Mouse (Mus musculus): ENCODE data around the gene Sgta. TPM values are rescaled to one million over a fixed set of nuclear protein-coding genes. Genes with fewer than 3 reads are reported as not detected.

Sgta gene
- total and polyA plus RNA-seq, 3 experiments, result 198 to 554 (median 288) TPM

Small RNA genes within 50 kb of the gene (microRNA-seq; reads per million reads assigned to microRNA genes)
- gene Mir5615-1 (0 reads per million in 2 experiments), gene Mir5615-2 (0 reads per million in 2 experiments)

Other genes with a start within 250 kb of the Sgta start
- 10 to 100 TPM in 1 of 2 experiments, 1 to 10 TPM in 1; 2.3 to 18.5 TPM for gene Jsrp1, start 246.7 kb downstream of the Sgta start, total RNA-seq (2021)
- gene Jsrp1, start 246.7 kb downstream of the Sgta start, polyA plus RNA-seq (2012; rRNA removed), result 4.2 and 4.9 TPM in 2 replicates
- gene Oaz1, start 233.5 kb downstream of the Sgta start, total RNA-seq (2021), result 100 to 1,000 TPM; 780 to 923 TPM
- 1,168 and 1,414 TPM in 2 replicates for gene Oaz1, start 233.5 kb downstream of the Sgta start, polyA plus RNA-seq (2012; rRNA removed)
- 10 to 100 TPM in 1 of 2 experiments, 1 to 10 TPM in 1; 8.5 to 16.7 TPM for gene Lingo3, start 216.1 kb downstream of the Sgta start, total RNA-seq (2021)
- 13.8 and 18.7 TPM in 2 replicates for gene Lingo3, start 216.1 kb downstream of the Sgta start, polyA plus RNA-seq (2012; rRNA removed)
- 10 to 100 TPM; 22.3 to 36.2 TPM for gene Lsm7, start 205.0 kb downstream of the Sgta start, total RNA-seq (2021)
- 91.9 and 107 TPM in 2 replicates for gene Lsm7, start 205.0 kb downstream of the Sgta start, polyA plus RNA-seq (2012; rRNA removed)
- 10 to 100 TPM; 28.5 to 35.2 TPM for gene Sppl2b, start 204.9 kb downstream of the Sgta start, total RNA-seq (2021)
- gene Sppl2b, start 204.9 kb downstream of the Sgta start, polyA plus RNA-seq (2012; rRNA removed), result 114 and 116 TPM in 2 replicates
- not detected for gene Tmprss9, start 188.3 kb downstream of the Sgta start, total RNA-seq (2021)
- gene Tmprss9, start 188.3 kb downstream of the Sgta start, polyA plus RNA-seq (2012; rRNA removed), result 0.18 and 0.21 TPM in 2 replicates
- 100 to 1,000 TPM; 174 to 231 TPM for gene Timm13, start 159.2 kb downstream of the Sgta start, total RNA-seq (2021)
- gene Timm13, start 159.2 kb downstream of the Sgta start, polyA plus RNA-seq (2012; rRNA removed), result 236 and 243 TPM in 2 replicates
- 10 to 100 TPM; 10.8 to 11.4 TPM for gene Lmnb2, start 141.9 kb downstream of the Sgta start, total RNA-seq (2021)
- 16.2 and 17.9 TPM in 2 replicates for gene Lmnb2, start 141.9 kb downstream of the Sgta start, polyA plus RNA-seq (2012; rRNA removed)
- gene Gadd45b, start 130.1 kb downstream of the Sgta start, total RNA-seq (2021), result 10 to 100 TPM; 25.6 to 84.9 TPM
- gene Gadd45b, start 130.1 kb downstream of the Sgta start, polyA plus RNA-seq (2012; rRNA removed), result 37.6 and 50.8 TPM in 2 replicates
- 1 to 10 TPM; 5.4 to 9.2 TPM for gene Gng7, start 45.2 kb downstream of the Sgta start, total RNA-seq (2021)
- gene Gng7, start 45.2 kb downstream of the Sgta start, polyA plus RNA-seq (2012; rRNA removed), result 8.5 and 8.6 TPM in 2 replicates
- gene Diras1, start 34.5 kb downstream of the Sgta start, total RNA-seq (2021), result 1 to 10 TPM; 1.4 to 3.6 TPM
- 2.1 and 2.4 TPM in 2 replicates for gene Diras1, start 34.5 kb downstream of the Sgta start, polyA plus RNA-seq (2012; rRNA removed)
- gene Slc39a3, start 22.8 kb downstream of the Sgta start, total RNA-seq (2021), result 10 to 100 TPM; 50.9 to 53.0 TPM
- 121 and 154 TPM in 2 replicates for gene Slc39a3, start 22.8 kb downstream of the Sgta start, polyA plus RNA-seq (2012; rRNA removed)
- gene Thop1, start 9.9 kb upstream of the Sgta start, total RNA-seq (2021), result 10 to 100 TPM; 40.5 to 77.9 TPM
- gene Thop1, start 9.9 kb upstream of the Sgta start, polyA plus RNA-seq (2012; rRNA removed), result 75.0 and 95.7 TPM in 2 replicates
- gene Creb3l3, start 38.7 kb upstream of the Sgta start, total RNA-seq (2021), result under 1 TPM; 0.59 to 0.86 TPM
- gene Creb3l3, start 38.7 kb upstream of the Sgta start, polyA plus RNA-seq (2012; rRNA removed), result 0.39 and 0.89 TPM in 2 replicates
- 100 to 1,000 TPM; 157 to 185 TPM for gene Map2k2, start 45.7 kb upstream of the Sgta start, total RNA-seq (2021)
- 787 and 873 TPM in 2 replicates for gene Map2k2, start 45.7 kb upstream of the Sgta start, polyA plus RNA-seq (2012; rRNA removed)
- 10 to 100 TPM; 62.9 to 80.9 TPM for gene Zbtb7a, start 75.0 kb upstream of the Sgta start, total RNA-seq (2021)
- gene Zbtb7a, start 75.0 kb upstream of the Sgta start, polyA plus RNA-seq (2012; rRNA removed), result 150 and 158 TPM in 2 replicates
- gene Pias4, start 107.7 kb upstream of the Sgta start, total RNA-seq (2021), result 10 to 100 TPM; 27.3 to 29.8 TPM
- 41.4 and 48.6 TPM in 2 replicates for gene Pias4, start 107.7 kb upstream of the Sgta start, polyA plus RNA-seq (2012; rRNA removed)
- gene Eef2, start 116.5 kb upstream of the Sgta start, total RNA-seq (2021), result 1,000 to 10,000 TPM; 1,393 to 1,508 TPM
- 1,342 and 1,424 TPM in 2 replicates for gene Eef2, start 116.5 kb upstream of the Sgta start, polyA plus RNA-seq (2012; rRNA removed)
- gene Dapk3, start 122.8 kb upstream of the Sgta start, total RNA-seq (2021), result 10 to 100 TPM; 74.6 to 76.7 TPM
- 100 and 127 TPM in 2 replicates for gene Dapk3, start 122.8 kb upstream of the Sgta start, polyA plus RNA-seq (2012; rRNA removed)
- not detected for gene 4930442H23Rik, start 123.7 kb upstream of the Sgta start, total RNA-seq (2021)
- 0.12 TPM in 1 of 2 replicates, not detected in the other for gene 4930442H23Rik, start 123.7 kb upstream of the Sgta start, polyA plus RNA-seq (2012; rRNA removed)
- not detected for gene Nmrk2, start 141.9 kb upstream of the Sgta start, total RNA-seq (2021)
- not detected in 2 replicates for gene Nmrk2, start 141.9 kb upstream of the Sgta start, polyA plus RNA-seq (2012; rRNA removed)
- 1 to 10 TPM; 2.4 to 3.8 TPM for gene Atcay, start 170.7 kb upstream of the Sgta start, total RNA-seq (2021)
- gene Atcay, start 170.7 kb upstream of the Sgta start, polyA plus RNA-seq (2012; rRNA removed), result 1.4 and 1.6 TPM in 2 replicates
- 10 to 100 TPM; 12.6 to 14.1 TPM for gene Zfr2, start 173.0 kb upstream of the Sgta start, total RNA-seq (2021)
- 38.7 and 47.5 TPM in 2 replicates for gene Zfr2, start 173.0 kb upstream of the Sgta start, polyA plus RNA-seq (2012; rRNA removed)
- gene Matk, start 192.8 kb upstream of the Sgta start, total RNA-seq (2021), result under 1 TPM; 0.69 to 0.73 TPM
- 0.86 and 1.0 TPM in 2 replicates for gene Matk, start 192.8 kb upstream of the Sgta start, polyA plus RNA-seq (2012; rRNA removed)
- 100 to 1,000 TPM; 123 to 131 TPM for gene Mrpl54, start 206.8 kb upstream of the Sgta start, total RNA-seq (2021)
- 193 and 221 TPM in 2 replicates for gene Mrpl54, start 206.8 kb upstream of the Sgta start, polyA plus RNA-seq (2012; rRNA removed)
- 100 to 1,000 TPM in 1 of 2 experiments, 10 to 100 TPM in 1; 83.5 to 121 TPM for gene Apba3, start 206.8 kb upstream of the Sgta start, total RNA-seq (2021)
- 165 and 188 TPM in 2 replicates for gene Apba3, start 206.8 kb upstream of the Sgta start, polyA plus RNA-seq (2012; rRNA removed)
- under 1 TPM; 0.41 to 0.92 TPM for gene Tjp3, start 231.4 kb upstream of the Sgta start, total RNA-seq (2021)
- gene Tjp3, start 231.4 kb upstream of the Sgta start, polyA plus RNA-seq (2012; rRNA removed), result 0.52 and 0.72 TPM in 2 replicates
- 10 to 100 TPM; 34.3 to 44.6 TPM for gene Pip5k1c, start 232.8 kb upstream of the Sgta start, total RNA-seq (2021)
- gene Pip5k1c, start 232.8 kb upstream of the Sgta start, polyA plus RNA-seq (2012; rRNA removed), result 71.0 and 72.8 TPM in 2 replicates

Measured in adrenal gland, adult 2 months (tissue).